Mouse (Mus musculus): Measurements from ENCODE around the gene Sept11.

Sept11 gene

DNA sequence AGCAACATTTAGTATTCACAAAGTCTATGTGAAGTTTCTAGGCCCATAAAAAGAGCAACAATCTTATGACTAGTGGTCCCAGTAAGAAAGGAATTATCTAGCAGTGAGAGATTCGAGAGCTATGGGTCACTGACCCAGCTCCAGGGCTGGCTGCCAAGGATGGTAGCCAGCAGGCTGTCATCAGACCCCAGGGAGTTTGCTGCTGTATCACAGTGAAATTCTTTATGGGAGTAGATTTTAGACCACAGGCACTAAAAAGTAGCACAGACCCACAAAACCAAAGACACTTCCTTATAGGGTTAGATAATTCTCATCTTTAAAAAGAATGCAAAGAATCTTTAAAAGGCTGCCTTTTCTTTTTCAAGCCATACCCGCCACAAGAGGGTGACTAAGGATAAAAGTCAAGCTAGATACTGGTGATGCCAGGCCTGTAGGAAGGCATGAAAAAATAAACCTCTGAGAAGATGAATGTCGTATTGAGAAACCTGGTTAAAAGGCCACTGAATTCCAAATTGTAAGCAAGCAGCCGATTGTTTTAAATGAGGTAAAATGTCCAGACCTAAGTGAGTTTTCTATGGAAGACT, 8.1 kb upstream of the Sept11 start:
- peak; percentile 44 for DNase-seq (ENCODE audit: low read depth, low spot score)
- no peaks in the 10 kb centered on the region for H3K27me3 ChIP-seq (ENCODE audit: control insufficient read depth, insufficient read depth, low read length, poor library complexity, severe bottlenecking)
- no peaks in the 10 kb centered on the region for H3K36me3 ChIP-seq (ENCODE audit: control insufficient read depth, insufficient read depth, low read length, poor library complexity, severe bottlenecking)

DNA sequence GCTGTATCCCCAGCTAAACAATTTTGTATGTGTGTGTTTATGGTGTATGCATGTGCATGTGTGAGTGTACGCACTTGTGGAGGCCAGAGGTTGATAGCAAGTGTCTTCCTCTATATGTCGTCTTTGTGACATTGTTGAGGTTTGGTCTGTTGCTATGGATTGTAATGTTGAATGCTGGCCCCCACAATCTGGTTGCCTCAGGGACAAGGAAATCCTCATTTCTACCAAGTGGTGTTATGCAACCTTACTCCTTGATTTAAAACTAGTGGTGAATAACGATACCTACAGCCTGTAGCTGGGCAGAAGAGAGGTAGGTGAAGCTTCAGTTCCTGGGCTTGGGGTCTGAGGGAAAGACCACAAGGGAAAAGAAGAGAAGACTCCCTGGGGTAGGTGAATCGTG, 7.3 kb upstream of the Sept11 start:
- Histone ChIP-seq H3K27me3 (ENCODE audit: control insufficient read depth, insufficient read depth, low read length, poor library complexity, severe bottlenecking) (no peaks in the 10 kb centered on the region), H3K36me3 (ENCODE audit: control insufficient read depth, insufficient read depth, low read length, poor library complexity, severe bottlenecking) (no peaks in the 10 kb centered on the region)
- DNase-seq (ENCODE audit: low read depth, low spot score), result no peak

DNA sequence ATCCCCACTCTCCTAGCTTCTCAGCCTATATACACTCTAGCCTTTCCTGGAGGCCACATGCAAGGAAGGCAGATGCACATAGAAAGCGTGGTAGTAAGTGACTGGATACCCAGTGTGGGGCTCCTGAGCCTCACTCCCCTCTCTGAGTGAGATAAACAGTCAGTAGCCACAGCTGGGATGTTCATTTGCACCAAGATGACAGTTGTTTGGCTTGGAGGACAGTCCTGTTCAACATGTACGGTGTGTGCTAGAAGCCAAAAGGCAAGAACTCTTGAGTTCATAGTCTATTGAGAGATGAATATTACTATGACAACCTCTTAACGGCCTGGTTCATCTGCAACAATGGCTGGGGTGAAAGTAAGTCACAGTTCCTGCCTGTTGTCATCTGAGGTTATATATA, 2.0 kb upstream of the Sept11 start:
- no peaks in the 10 kb centered on the region for H3K36me3 ChIP-seq (ENCODE audit: control insufficient read depth, insufficient read depth, low read length, poor library complexity, severe bottlenecking)
- H3K27me3 ChIP-seq (ENCODE audit: control insufficient read depth, insufficient read depth, low read length, poor library complexity, severe bottlenecking), result no peaks in the 10 kb centered on the region
- DNase-seq (ENCODE audit: low read depth, low spot score), result peak; percentile 9

DNA sequence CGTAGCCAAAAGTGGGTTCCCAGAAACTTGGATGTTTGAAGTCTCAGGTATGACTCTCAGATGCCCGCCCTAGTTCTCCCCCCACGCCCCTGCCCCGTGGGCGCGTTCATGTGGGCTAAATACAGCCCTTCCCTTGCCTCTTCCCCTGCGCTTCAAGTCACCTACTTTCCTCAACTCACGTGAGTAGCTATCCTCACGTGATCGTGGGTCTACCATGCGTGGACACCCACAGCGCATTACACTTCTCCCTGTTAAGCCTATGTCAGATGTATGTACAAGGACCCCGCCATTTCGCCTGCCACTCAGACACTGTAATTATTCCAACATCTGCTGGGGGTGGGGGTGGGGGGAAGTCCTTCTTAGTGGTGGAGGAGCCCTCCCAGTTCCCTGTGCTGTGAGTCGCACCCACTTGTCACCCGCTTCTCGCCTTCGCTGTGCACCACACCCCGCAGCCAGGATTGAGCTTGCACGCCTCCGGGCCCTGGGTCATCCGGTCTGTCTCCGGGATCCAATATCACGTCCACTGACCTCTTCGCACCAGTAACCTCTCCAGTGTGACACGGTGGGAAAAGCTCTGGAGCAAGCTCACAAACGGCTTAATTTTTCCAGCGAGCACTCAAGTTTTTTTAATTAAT, 973 bp upstream of the Sept11 start:
- Histone ChIP-seq H3K27me3 (ENCODE audit: control insufficient read depth, insufficient read depth, low read length, poor library complexity, severe bottlenecking) (no peaks in the 10 kb centered on the region), H3K36me3 (ENCODE audit: control insufficient read depth, insufficient read depth, low read length, poor library complexity, severe bottlenecking) (no peaks in the 10 kb centered on the region)
- peak; percentile 89 for DNase-seq (ENCODE audit: low read depth, low spot score)

DNA sequence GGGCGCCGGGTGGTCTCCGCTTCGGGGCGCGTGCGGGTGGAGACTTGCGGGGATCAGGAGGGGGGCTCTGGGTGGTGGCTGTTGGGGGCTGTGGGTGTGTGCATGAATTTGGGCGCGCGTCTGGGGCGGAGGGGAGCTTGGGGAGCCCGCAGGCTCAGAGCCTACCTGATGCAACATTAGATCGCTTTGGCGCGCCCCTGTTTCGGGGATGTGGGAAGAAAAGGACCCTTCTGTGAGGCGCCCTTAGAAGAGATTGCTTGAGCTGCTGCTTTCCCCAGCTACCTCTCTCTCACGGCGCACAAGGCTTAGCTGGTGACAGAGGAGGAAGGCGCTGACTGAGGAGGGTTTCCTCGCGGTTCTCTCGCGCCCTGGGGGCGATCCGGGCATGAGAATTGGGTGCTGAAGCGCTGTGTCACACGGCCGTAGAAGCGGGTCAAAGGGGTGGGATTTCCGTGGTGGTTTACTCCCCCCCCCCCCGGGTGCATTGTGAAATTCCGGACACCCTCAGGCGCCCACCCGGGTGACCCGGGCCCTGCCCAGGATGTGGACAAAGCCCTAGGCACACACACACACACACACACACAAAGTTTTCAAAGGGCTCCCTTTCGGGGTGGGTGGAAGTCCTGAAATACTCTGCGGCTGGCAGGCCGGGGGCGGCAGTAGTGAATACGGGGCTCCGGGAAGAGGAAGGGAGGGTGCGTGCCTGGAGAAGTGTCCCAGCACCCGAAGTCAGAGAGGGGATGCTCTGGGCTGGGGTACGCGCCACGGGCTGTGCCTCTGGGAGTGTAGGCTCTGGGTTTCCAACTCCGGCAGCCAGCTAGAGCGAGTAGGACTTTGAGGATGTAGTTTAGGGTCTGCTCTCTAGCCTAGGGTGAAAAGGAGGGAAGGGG, 646 bp downstream of the Sept11 start:
- peak; percentile 47 for DNase-seq (ENCODE audit: low read depth, low spot score)
- no peaks in the 10 kb centered on the region for H3K36me3 ChIP-seq (ENCODE audit: control insufficient read depth, insufficient read depth, low read length, poor library complexity, severe bottlenecking)
- H3K27me3 ChIP-seq (ENCODE audit: control insufficient read depth, insufficient read depth, low read length, poor library complexity, severe bottlenecking), result no peaks in the 10 kb centered on the region

DNA sequence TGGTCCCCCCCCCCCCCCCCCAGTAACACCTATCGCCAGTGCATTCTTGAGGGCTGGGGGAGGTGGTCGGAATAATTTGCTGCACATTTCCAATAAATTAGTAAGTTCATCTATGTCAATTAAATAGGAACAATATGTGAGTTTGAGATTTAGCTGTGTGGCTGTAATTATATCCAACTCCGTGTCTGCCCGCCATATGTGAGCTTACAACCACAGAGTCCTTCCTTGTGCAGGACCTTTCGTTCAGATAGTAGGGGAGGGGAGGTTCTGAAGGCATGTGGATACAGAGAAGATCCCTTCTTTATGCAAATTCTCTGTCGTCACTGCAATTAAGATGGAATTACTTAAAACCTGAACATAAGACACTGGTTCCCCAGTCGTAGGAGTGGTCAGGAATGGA, 2.1 kb downstream of the Sept11 start:
- DNase-seq (ENCODE audit: low read depth, low spot score), result no peak
- Histone ChIP-seq H3K36me3 (ENCODE audit: control insufficient read depth, insufficient read depth, low read length, poor library complexity, severe bottlenecking) (no peaks in the 10 kb centered on the region), H3K27me3 (ENCODE audit: control insufficient read depth, insufficient read depth, low read length, poor library complexity, severe bottlenecking) (no peaks in the 10 kb centered on the region)

DNA sequence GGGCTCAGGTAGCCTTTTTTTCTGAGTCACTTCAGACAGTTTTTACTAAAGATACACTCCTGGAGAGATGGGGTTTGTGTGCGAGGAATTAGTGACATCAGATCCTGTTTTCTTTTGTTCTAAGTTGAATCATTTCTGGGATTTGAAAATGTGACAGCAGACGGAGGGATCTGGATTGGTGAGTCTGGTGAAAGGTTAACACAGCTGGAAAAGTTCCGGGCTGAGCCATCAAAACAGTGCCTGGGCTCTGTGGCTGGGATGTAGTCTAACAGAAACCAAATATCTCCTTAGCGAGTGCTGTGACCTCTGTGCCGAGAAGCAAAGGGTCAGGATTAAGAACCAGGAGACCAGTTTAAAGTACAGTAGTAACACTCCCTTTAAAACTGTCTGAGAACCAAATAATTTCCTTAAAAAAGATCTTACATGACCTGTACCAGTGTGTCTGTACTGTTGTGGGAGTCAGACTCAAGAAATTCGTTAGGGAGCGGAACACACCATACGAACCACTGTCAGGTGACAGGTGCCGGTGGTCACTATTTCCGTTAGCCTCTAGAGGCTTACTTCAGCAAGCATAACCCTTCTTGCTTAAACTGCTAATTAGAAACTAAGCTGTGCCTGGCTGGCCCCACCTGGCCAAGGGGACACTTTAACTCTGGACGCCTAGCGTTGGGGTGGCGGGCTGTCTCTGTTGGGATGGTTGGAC, 4.1 kb downstream of the Sept11 start:
- no peak for DNase-seq (ENCODE audit: low read depth, low spot score)
- H3K27me3 ChIP-seq (ENCODE audit: control insufficient read depth, insufficient read depth, low read length, poor library complexity, severe bottlenecking), result no peaks in the 10 kb centered on the region
- no peaks in the 10 kb centered on the region for H3K36me3 ChIP-seq (ENCODE audit: control insufficient read depth, insufficient read depth, low read length, poor library complexity, severe bottlenecking)

DNA sequence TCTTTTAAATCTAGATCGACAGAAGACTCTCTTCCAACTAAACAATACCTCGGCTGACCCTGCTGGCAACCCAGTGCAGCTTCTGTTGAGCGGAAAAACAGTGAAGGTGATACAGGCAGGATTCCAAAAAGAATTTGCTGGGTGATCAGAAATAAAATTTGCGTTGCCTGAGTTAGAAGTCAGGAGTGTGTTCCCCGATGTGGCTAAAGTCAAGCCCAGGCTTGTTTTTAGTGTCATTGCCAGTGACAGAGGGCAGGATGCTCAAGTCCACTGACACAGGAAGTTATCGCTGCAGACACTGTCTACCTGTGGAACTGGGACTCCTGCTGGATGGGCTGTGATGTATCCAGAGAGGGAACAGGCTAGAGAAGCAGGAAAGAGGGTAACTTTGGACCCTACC, 5.0 kb downstream of the Sept11 start:
- no peak for DNase-seq (ENCODE audit: low read depth, low spot score)
- Histone ChIP-seq H3K36me3 (ENCODE audit: control insufficient read depth, insufficient read depth, low read length, poor library complexity, severe bottlenecking) (no peaks in the 10 kb centered on the region), H3K27me3 (ENCODE audit: control insufficient read depth, insufficient read depth, low read length, poor library complexity, severe bottlenecking) (no peaks in the 10 kb centered on the region)

DNA sequence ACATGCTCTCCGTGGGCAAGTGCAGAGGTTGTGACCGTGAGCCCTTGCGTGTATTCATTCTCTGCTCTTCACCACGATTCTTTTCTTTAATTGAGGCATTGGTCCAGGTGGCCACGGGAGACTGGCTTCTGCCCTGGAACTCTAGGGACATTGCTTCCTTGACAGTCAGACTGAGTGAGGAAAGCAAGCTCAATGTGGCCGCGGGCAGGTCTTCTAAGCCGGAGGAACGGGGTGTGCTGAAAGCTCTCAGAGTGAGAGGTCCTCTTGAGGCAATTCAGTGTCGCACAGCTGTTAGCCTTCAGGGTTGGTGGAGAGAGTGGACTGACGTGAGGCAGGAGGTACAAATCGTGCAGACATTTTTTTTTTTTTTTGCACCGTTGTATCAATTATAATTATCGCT, 5.6 kb downstream of the Sept11 start:
- no peak for DNase-seq (ENCODE audit: low read depth, low spot score)
- Histone ChIP-seq H3K27me3 (ENCODE audit: control insufficient read depth, insufficient read depth, low read length, poor library complexity, severe bottlenecking) (no peaks in the 10 kb centered on the region), H3K36me3 (ENCODE audit: control insufficient read depth, insufficient read depth, low read length, poor library complexity, severe bottlenecking) (no peaks in the 10 kb centered on the region)

DNA sequence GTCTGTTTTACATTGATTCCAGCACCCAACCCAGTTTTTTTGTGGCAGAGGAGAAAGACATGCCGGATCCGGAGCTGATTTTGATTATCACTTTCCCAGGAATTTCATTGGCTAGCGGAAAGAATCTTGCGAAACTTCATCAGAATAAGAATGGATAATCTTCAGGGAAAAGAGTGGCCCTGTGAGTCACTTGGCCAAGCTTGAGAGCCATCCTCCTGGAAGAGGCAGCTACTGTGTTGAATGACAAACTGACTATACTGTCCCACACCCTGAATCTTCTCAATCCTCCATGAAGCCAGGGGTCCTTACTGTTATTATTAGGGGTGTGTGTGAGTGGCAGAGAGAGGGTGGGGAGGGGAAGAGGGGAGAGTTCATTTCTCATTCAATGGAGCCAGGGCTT, 7.7 kb downstream of the Sept11 start:
- DNase-seq (ENCODE audit: low read depth, low spot score), result no peak
- Histone ChIP-seq H3K36me3 (ENCODE audit: control insufficient read depth, insufficient read depth, low read length, poor library complexity, severe bottlenecking) (no peaks in the 10 kb centered on the region), H3K27me3 (ENCODE audit: control insufficient read depth, insufficient read depth, low read length, poor library complexity, severe bottlenecking) (no peaks in the 10 kb centered on the region)

DNA sequence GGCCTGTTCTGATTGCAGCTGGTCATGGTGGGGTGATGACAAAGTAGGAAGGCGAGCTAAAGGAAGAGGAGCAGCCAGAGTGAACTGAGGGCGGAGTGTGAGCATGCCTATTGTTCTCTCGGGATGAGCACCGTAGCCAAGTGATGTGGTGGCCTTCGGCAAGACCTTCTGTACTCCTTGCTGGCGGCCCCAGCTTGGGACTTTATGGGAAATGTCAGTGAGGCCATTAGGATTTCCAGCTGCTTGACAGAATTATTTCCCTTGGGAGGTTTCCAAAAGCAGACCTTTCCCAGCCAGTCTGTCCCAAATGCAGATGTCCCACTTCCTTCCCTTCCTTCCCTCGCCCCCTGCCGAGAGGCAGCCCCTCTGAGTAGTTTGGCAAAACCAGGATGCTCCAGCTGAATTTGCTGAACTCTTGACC, 8.1 kb downstream of the Sept11 start:
- Histone ChIP-seq H3K27me3 (ENCODE audit: control insufficient read depth, insufficient read depth, low read length, poor library complexity, severe bottlenecking) (no peaks in the 10 kb centered on the region), H3K36me3 (ENCODE audit: control insufficient read depth, insufficient read depth, low read length, poor library complexity, severe bottlenecking) (no peaks in the 10 kb centered on the region)
- no peak for DNase-seq (ENCODE audit: low read depth, low spot score)

DNA sequence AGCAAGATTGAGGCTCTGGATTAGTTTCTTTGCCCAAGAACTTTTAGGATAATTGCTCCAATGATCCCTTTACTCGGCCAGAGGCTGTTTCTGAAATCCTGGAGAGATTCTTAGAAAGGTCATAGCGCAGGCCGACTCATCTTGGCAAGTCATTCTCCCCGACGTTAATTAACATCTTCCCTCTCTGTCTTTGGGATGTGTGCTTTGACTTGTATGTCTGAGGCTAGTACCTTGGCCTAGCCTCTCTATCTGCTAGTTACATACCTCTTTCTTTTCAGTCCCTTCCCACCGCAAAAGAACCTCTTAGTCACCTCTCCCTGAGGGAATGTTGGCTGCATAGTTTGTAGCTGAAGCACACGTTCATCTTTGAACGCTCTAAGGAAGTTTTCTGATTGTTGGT, 10.4 kb downstream of the Sept11 start:
- H3K27me3 ChIP-seq (ENCODE audit: control insufficient read depth, insufficient read depth, low read length, poor library complexity, severe bottlenecking), result no peaks in the 10 kb centered on the region
- H3K36me3 ChIP-seq (ENCODE audit: control insufficient read depth, insufficient read depth, low read length, poor library complexity, severe bottlenecking), result no peaks in the 10 kb centered on the region
- no peak for DNase-seq (ENCODE audit: low read depth, low spot score)

DNA sequence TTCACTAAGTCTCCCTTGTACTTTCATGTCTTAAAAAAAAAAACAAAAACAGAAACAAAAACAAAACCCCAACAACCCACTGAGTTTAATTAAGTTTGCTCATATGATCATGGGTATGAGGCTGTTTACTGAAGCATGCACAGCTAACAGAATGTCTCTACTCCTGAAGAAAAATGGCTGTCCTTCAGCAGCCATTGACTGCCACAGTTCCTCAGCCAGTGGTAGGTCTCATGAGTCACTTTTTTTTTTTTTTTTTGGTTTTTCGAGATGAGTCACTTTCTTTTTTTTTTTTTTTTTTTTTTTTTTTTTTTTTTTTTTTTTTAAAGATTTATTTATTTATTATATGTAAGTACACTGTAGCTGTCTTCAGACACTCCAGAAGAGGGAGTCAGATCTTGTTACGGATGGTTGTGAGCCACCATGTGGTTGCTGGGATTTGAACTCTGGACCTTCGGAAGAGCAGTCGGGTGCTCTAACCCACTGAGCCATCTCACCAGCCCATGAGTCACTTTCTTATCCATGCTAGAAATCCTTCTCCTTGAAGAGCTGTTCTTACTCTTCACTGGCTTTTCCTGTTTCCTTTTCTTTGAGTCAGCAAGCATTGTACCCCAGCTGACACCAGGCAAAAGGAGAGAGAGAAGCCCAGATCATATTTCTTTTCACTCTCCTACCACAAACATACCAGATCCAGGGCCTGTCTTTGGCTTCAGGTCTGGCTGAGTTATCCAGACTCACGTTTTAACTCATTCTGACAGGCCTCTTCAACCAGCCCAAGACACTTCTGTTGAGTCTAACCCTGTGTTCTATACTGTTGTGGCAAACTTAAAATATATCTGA, 12.0 kb downstream of the Sept11 start:
- DNase-seq (ENCODE audit: low read depth, low spot score), result peak; percentile 42
- H3K27me3 ChIP-seq (ENCODE audit: control insufficient read depth, insufficient read depth, low read length, poor library complexity, severe bottlenecking), result no peaks in the 10 kb centered on the region
- no peaks in the 10 kb centered on the region for H3K36me3 ChIP-seq (ENCODE audit: control insufficient read depth, insufficient read depth, low read length, poor library complexity, severe bottlenecking)

DNA sequence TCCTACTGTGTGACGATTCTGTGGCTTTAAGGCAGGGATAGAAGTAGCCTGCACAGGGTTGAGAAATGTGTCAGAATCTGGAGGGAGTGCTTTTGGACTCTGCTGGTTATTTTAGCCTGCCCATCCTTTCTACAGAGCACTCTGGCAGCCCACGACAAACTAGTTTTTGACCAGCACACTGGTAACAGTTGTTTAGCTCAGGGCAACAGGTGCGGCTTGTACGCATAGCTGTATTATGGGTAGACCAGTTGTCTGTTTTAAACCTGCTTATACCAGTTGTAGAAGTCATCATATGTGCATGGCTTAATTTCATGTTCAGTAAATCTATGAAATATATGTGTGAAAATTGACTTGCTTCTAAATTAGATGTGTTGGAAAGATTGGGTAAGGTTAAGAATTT, 12.8 kb downstream of the Sept11 start:
- no peaks in the 10 kb centered on the region for H3K36me3 ChIP-seq (ENCODE audit: control insufficient read depth, insufficient read depth, low read length, poor library complexity, severe bottlenecking)
- no peaks in the 10 kb centered on the region for H3K27me3 ChIP-seq (ENCODE audit: control insufficient read depth, insufficient read depth, low read length, poor library complexity, severe bottlenecking)
- no peak for DNase-seq (ENCODE audit: low read depth, low spot score)
